Mouse (Mus musculus) urinary bladder, adult 2 months (tissue): ENCODE results near the gene Itm2b. TPM values are rescaled to one million over a fixed set of nuclear protein-coding genes. Genes with fewer than 3 reads are reported as not detected.

ENCODE experiments used
- DNase-seq: peaks from one replicate; pipeline ENCODE4 v3.0.0; 2022; ENCODE audit warnings: low spot score
- polyA plus RNA-seq: library from polyadenylated mRNA; depleted of rRNA; stranded (reverse); fragments of >200 nt; gene quantifications from 2 replicates; pipeline ENCODE4 v1.2.3, GENCODE M21; 2012

Itm2b gene
- polyA plus RNA-seq, 1 experiment: 1,620 TPM

DNA sequence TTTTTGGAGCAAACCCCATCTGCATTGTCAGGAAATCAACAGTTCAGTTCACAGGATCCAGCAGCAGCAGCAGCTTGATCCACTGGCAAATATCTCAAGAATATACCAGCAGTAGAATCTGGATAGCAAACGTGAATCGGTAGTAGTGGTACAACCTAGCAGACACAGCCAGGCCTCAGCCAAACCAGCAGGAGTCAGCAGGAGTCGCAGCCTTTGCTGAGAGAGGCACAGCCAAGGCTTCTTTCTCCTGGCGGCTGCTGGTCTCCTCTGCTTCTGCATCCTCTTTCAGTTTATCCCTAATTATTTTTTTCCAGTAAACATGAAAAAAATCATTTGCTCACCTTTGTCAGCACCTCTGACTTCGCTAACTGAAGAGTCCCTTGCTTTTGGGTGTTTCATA is 10.7 kb upstream of the Itm2b start:
- DNase-seq: no peak

DNA sequence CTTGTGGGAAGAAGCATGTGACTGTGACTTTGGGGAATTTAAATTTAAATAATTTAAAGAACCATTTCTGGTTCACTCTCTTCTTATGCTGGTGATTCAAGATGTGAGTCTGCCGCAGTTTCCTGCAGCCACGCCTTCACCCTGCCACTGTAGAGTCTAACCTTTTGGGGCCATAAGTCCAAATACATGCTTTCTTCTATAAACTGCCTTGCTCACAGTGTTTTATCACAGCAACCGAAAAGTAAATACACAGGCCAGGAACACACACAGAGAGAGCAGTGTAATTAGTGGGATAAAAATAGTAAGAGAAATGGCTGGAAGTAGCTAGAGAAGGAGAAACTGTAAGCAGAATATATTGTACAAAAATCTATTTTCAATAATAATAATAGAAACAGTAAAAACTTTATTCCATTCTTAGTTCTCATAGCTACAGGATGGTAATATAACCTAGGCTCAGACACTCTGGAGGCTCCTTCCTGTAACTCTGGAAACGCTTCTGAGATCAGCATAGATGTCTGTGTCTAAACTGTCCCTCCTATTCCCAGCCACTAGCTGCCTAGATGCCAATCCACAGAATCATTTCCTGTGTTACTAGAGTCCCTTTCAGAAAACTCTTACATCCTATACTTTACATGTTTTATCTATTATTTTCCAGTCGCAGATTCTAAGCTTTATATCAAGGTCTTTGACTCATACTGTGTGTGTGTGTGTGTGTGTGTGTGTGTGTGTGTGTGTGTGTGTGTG is 9.3 kb upstream of the Itm2b start:
- no peak for DNase-seq

DNA sequence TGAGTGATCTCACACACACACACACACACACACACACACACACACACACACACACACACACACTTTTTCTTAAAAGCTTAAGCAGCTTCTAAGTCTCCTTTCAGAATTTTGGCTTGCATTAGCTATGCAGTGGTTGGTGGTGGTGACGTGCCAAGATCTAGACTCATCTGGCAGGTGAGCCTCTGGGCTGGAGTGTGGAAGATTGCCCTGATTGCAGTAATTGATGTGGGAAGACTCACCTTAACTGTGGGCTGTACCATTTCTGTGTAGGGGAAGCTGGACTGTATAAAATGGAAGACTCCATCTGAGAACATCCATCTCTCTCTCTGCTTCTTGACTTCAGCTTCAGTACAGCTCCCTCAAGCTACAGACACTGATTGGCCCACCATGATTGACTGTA is 6.4 kb upstream of the Itm2b start:
- DNase-seq: no peak

DNA sequence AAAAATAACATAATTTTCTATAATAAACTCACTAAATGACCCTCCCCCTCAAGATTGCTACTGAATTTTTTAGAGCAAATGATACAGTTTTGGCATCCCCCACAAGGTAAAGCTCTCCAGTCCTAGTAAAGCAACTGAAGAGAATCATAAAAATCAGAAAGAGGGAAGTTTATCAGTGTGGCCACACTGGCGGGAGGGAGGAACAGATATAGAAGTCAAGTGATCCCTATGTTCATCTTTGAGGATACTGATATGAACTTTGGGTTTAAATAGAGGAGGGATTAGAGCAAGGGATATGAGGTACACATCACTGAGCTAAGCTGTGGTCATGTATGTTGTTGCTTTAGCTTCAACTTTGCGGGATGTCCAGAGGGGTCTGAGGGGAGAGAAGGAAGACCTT is 5.1 kb upstream of the Itm2b start:
- DNase-seq: no peak

DNA sequence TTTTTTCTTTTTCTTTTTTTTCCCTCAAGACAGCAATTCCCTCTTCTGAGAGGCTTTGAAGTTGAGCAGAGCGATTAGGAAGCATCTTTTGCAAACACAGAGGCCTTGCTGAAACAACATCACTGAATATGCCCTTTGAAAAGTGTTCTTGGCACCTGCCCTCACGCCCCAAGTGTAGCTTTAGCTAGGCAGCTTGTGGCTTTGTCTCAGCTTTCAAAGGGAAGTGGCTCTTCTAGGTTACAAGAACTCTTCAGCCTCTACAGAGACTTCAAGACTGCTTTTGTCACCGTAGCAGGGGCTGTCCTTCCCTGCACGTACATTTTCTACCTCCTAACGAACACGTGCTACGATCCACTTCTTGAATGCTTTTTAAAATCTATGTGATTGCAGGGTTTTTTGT is 4.0 kb upstream of the Itm2b start:
- no peak for DNase-seq

DNA sequence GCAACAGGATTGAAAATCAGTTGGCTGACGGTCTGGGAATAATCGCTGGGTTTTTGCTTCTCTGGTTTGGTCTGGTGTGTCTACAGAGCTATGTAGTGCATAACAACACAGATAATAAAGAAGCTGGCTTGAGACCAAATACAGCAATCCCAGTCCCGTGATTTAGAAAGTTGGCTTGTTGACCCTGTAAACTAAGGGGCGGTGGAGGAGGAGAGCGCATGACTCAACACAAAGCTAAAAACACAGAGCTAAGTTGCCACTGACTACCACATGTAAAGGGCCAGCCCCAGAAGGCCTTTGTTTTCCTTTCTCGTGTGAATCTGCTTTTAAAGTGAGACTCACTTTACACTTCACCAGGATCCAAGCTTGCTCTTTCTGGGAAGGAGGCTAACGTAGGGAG is 3.5 kb upstream of the Itm2b start:
- no peak for DNase-seq

DNA sequence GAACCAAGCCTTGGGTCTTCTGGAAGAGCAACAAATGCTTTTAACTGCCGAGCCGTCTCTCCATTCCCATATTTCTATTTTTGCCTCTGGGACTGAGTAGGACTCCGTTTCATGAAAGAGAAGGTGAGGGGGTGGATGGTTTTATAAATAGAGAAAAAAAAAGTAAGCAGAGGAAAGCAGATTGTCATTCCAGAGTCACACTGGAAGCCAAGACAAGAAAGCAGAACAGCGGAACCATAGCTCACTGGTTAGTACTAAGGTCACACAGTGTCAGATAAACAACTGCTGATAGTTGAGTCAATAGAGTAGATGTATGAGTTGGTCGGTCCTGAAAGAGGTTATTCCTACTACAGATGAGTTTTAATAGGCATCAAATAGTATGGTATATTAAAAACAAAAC is 1.4 kb upstream of the Itm2b start:
- DNase-seq: no peak

DNA sequence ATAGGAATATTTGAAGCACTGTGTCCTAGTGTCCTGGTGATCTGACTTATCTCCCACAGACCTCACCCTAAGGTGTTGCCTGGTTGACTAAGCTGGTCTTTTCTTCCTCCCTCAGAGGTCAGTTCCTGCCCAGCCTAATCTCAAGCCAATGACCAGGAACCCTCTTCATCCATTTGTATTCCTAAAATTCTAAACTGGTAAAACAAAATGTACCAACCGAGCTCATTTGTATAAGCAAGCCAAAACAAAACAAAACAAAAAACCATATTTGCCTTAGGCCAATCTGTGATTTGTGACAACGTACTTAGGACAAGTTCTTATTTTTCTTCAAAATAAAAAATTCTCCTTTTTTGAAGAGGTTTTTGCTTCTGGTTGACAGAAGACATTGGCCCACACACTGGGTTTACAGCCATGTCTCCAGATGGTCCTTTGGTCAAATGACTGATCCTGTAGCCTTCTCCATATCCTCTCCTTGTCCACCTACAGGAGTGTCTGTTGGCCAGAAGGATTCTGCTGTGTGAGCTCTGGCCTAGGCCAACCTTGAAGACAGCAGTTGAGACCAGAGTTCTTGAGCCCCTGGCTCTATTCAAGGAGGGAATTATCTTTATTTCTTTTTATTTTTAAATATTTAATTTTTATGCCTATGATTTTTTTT is 758 bp upstream of the Itm2b start:
- no peak for DNase-seq

DNA sequence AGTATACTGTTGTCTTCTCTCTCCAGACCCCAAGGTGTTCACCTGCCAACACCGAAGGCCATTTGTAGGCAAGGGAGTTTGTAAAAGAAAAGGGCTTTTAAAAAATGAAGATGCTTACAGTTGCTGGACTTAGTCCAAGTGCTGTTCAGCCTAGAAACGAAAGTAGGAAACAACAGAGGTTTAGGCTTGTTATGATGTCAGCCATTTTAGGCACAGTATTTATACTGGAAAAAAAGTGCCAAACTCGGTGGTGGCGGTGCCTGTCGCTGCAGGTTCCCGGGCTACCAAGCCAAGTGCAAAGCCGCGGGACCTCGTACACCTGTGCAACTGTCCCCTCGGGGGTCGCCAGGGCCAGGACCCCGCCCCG is 560 bp downstream of the Itm2b start:
- DNase-seq: no peak

DNA sequence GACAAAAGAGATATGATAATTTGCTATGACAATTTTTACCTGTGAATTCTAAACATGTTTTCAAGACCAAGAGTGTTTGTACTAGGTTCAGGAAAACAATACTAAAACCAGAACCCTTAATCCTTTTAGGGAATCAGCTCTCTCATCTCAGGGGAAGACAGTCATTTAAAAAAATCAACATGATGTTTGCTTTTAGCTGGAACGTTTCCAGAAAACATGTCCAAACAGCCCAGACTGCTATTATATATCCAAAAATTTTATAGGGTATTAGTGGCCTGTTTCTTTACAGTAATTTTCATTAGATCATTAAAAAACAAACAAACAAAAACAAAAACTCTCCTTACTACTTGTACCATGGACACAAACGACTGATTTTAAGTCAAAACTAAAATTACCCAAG is 1.3 kb downstream of the Itm2b start:
- no peak for DNase-seq

DNA sequence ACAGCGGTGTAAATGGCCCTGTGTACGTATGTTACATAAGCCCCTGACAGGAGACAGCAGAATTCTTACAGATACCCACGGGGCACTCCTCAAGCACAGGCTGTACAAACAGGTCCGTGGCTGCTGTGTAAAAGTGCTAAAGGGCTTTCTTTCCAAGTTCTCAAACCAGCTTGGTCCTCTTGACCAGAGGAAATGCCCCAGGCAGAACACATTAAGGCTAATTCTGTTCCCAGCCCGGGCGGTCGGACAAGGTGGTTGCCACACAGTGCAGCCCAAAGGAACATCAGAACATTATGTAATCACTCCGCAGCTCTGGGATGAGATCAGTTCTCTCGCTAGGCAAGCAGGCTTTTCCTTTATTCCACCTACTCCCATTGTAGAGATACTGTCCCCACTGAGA is 2.4 kb downstream of the Itm2b start:
- no peak for DNase-seq

DNA sequence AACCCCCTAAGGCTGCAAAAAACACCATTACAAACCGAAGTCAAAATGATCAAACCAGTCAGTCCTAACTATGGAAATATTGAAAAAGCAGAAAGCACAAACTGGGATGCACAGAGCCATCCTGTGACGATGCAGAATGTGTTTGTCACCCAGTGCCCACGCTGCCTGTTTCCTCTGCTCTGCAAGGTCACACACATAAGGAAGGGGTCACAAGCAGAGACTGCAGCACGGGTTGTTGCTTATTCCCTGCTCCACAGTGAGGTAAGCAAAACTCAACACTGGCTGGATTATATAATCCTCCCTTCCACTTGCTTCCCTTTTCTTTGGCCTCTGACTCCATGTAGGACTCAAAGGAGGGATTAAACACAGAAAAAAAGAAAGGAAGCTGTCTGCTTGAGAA is 3.5 kb downstream of the Itm2b start:
- no peak for DNase-seq

DNA sequence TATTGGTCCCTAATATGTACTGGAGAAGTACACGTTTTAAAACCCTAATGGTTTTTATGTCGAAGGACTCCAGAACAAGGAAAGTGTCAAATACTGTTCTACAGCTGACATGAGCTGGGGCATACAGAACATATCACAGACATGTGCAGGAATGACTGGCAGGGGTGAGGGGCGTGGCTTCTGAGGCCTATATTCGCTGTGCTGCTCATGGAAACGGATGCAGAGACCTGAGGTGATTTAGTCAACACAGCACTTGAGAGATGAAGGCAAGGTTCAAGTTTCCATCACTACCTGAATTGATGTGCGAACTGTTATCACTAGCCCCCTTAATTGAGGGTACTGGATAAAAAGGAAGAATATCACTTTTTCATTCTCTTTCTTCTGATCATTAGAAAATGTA is 7.3 kb downstream of the Itm2b start:
- no peak for DNase-seq

DNA sequence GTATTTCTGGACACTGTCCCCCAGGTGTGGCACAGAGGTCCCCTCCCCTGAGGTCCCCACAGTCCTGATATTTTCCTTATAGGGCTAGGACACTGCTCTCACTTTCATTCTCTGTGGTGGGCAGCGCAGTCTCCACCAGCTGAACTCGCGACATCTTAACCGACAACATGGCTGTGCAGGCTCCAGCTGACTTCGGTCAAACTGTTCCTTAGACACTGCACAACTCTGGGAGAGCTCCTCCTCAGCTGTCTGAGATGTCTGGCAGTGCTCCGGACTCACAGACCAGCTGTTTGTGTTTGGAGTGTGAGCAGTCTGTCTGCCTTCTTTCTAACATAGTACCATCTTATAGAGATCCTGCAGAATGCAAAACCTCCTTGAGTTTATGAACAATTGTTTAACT is 8.2 kb downstream of the Itm2b start:
- no peak for DNase-seq

DNA sequence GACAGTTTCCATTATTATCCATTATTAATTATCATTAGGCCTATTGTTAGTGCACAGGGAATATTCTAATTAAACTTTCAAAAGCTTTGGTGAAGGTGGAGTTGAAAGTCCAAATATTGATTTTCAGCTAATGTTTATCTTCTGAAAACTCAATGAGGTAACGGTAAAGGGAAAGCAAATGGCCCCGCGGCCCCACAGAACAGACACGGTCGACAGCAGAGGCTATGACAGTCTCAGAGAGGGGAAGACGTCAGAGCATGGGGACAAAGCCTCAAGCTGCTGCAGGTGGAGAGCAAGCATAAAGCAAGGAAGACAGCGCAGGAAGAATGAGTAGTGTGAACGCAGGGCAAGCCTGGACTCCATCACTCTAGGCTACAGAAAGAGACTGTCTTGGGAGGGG is 9.2 kb downstream of the Itm2b start:
- DNase-seq: no peak

DNA sequence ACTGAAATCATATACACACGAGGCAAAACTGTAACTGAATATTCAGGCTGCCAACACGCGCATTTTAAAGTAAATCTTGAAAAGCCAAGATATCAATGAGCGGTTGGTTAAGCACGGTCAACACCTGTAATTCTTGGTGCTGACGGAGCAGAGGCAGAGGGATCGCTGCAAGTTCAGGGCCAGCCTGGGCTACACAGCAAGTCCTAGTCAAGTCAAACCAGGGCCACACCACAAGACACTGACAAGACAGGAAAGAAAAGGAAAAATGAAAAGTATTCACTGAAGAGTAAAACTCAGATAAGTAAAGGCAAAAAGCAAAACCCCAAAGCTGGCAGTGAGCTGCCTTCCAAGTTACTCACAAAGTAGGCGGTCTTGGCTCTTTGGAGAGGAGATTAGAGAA is 9.6 kb downstream of the Itm2b start:
- no peak for DNase-seq

DNA sequence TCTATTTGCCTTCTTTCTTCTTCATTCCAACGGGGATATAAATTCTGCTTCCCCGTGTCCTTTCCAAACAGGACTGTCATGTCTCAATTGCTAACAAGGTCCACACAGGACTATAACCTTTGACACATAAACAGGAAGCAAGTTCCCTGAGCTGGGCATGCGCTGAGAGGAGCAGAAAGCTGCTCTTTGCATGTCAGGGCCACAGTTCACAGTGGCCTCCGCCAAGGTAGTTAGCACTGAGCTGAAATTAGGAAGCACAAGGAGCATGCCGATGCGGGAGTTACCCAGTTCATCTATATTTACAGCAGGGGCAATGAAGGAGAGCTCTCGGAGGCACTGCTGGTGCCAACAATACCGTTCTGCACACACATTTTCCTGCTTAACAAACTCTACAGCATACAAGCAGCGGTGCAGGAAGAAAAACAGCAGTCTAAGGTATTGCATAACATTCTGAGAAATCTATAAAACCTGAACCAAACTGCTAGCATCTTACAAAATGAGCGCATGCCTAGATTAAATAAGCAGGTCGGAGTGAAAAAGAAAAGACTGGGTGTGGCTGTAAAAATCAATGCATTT is 10.7 kb downstream of the Itm2b start:
- DNase-seq: no peak

DNA sequence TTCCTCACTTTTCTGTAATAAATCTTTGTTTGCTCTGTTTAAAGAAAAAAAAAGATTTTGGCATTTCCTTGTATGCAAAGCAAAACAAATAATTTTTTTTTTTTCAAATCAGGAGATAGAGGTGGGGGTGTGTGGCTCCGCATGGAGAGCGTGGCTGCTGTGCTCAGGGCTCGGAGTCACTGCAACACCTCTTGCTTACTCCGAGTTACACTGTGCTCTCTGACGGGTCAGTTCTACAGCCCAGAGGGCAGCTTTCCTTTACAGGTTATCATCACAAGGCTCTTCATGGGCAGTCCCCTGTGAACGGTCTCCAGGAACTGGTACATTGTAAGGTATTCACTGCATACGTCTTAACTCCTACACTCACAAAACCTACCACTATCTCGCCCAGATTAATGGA is 11.5 kb downstream of the Itm2b start:
- no peak for DNase-seq

DNA sequence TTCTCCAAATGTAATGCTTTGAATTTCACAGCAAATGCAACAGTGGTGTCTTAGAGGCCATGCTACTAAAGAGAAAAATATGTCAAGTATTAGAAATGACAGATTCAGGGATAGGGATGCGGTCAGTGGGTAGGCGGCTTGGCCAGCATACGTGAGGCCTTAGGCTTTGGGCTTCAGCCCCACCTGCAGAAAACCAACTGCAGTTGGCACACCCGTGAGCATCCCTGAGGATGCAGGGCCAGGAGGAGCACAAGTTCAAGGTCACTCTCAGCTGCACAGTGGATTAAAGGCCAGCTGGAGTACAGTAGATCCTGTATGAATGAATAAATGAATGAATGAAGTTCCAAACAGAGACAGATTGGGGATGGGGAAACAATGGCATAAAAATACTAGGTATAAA is 12.1 kb downstream of the Itm2b start:
- no peak for DNase-seq

DNA sequence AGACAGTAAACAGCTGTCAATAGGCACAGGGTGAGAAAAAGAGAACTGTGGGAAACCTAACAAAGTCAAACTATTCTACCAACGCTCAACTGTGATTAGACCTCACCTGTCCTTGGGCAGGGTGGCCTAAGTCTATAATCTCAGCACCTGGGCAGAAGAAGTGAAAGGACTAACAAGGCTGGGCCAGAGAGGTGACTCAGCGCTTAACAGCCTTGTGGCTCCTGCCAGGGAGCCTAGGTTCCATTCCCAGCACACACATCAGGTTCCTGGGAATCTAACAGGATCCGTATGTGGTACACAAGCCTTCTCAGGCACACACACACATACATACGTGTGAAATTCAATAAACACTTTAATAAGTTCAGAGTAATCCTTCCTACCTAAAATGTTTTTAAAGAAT is 13.5 kb downstream of the Itm2b start:
- no peak for DNase-seq

DNA sequence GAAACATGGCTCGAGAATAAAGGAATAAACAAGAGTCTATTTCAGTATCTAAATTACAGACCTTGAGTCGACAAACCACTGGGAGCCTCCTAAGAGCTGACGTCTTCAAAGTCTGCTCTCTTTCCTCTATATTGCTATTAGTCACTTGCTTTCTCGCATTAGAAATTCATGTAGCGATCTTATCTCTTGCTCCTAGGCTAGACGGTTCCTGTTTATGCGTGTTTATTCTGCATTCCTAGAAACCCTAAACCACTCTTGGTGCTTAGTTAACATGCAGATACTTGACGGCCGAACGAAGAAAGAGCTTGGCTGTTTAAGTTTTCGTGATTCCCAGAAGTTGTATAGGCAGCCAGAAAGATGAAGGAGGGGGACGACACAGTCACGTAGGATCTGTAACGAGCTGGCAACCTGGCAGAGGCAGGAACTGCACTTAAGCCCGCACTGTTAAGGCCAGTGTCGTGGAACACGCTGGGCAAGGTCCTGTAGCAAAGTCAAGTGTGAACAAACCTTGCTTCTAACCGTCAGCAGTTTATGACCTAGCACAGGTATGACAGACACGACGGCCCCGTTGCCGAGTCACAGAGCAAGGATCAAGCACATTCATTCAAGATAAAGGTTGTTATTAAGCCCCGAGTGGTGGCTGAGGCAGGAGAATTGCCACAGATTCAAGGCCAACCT is 14.3 kb downstream of the Itm2b start:
- no peak for DNase-seq

DNA sequence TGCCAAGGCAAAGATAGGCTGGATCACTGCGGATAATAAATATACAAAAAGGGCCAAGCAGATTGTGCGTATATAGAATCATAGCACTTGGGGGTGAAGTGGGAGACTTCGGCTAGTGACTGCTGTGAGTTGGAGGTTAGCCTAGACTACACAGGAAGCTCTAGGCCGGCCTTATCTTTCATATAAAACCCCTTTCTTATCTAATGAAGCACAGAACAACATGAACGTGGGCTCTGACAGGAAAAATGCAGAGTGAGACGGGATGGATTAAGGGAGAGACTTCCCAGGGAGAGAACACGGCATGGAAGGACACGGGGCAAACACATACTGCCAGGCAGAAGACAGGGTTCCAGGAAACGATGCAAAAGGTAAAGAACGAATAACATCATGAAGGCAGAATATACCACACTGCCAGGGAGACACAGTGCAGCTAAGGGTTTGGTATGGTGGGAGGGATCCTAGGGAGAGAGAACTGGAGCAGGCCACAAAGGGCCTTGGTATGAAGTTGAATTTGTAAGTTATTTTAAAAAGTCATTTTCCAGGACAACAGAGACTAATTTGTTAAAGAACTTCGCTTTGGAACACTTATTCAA is 14.9 kb downstream of the Itm2b start:
- DNase-seq: no peak

DNA sequence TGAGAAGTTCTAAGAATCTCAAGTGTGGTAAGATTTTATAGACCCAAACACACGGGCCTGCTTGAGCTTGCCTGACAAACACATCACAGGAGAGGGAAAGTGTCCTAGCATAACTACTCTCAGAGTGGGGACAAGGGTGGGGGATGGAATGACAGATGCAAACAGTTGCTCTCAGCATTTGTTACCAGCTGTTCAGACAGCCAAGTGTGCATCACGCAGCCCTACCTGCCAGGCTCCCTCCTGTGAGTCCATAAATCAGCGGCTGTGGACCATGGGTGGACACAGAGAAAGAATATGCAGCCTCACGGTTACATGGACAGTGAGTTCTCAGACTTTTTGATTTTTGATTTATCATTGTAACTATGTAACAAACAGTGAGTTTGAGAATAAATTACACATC is 15.5 kb downstream of the Itm2b start:
- DNase-seq: no peak
